Mouse (Mus musculus): ENCODE data around the gene Plcb1. TPM values are rescaled to one million over a fixed set of nuclear protein-coding genes. Genes with fewer than 3 reads are reported as not detected.

The Plcb1 gene
- total RNA-seq, 2 experiments from 2014 or later, result 3.7 to 4.4 TPM

DNA sequence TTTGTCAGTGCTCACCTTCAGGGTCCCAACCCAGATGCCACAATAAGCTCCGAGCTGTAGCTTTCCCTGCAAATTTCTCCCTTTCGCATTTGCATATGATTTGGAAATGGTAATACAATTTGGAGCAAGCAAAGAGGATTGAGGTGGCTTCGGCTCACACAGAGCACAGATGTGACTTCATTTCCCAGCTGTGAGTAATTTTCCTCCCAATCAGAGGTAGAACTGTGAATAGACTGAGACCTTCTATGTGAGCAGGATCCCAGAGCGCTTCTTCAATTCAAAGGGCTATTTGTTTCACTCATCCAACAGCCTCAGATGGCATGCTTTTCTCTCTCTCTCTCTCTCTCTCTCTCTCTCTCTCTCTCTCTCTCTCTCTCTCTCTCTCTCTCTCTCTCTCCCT is 367.4 kb downstream of the Plcb1 start:
- intact Hi-C loops (cut with DNase I), result no loop called here
- DNase-seq (ENCODE audit: low spot score), result no peak

DNA sequence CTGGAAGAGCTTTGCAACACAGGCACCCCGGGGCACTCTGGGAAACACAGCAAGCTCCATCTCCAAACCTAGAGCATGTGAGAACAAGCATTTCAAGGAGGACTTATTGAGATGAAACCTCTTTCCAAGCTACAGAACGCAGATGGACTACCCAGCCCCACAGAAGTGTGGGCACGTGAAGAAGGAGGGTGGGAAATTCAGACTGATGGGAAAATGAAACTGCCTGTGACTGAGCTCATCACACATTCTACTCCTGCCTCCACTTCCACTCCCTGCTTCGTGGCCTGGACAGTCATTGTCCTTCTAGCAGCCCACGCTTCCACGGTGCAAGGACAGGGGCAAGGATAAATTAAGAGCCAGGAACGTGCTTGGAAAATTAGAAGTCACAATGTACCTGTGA is 370.2 kb downstream of the Plcb1 start:
- intact Hi-C loops (cut with DNase I), result no loop called here
- DNase-seq (ENCODE audit: low spot score), result no peak

DNA sequence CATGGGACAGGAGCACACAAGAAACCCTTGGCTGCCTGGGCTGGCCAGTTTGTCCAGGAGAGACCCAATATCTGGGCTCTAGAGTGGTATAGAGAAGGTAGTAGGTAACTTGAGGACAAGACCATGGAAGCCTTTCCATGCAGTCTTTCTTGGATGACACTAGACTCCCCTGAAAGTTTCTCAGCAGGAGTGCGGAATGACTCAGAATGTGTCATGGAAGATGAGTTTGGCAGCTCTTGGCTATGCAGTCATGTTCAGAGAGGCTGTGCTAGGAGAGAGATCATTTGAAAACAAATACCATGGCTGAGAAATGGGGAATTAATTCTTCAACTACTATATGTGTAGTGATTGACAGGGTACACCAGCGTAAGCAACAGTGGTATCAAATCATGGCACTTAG is 372.1 kb downstream of the Plcb1 start:
- intact Hi-C loops (cut with DNase I), result no loop called here
- no peak for DNase-seq (ENCODE audit: low spot score)

DNA sequence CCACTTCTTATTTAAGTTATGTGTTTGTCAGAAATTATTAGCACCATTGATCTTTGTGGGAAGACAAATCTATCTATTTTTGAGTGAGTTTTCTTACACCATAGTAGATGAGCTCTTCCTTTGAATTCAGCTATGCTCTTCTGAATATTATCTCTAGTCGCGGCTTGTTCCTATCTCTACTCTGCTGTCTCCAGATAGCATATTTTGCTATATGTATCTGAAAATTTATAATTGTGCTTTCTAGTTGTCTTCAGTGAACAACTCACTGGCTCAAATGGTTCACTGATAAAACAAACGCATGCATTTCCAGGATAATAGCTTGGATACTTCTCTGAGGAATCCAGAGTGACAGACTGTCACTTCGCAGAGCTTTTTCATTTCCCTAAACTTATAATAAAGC is 375.8 kb downstream of the Plcb1 start:
- no peak for DNase-seq (ENCODE audit: low spot score)
- intact Hi-C loops (cut with DNase I), result no loop called here

DNA sequence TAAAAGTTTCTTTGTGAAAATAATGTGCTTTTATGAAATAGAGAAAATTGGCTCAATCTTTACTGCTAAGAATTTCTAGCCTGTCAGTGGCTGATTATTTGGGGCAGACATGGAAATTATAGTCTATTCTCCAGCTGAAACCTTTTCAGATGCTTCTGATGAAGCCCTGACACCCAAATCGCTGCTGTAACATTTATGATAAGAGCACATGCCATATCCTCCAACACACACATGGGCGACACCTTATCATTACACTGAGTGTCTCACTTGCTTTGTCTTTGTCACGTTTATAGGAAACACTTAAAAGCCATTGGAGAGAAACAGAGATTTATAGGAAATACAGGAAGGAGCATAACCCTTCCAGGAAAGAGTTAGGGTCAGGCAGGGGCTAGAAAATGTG is 379.6 kb downstream of the Plcb1 start:
- no peak for DNase-seq (ENCODE audit: low spot score)
- intact Hi-C loops (cut with DNase I), result no loop called here

DNA sequence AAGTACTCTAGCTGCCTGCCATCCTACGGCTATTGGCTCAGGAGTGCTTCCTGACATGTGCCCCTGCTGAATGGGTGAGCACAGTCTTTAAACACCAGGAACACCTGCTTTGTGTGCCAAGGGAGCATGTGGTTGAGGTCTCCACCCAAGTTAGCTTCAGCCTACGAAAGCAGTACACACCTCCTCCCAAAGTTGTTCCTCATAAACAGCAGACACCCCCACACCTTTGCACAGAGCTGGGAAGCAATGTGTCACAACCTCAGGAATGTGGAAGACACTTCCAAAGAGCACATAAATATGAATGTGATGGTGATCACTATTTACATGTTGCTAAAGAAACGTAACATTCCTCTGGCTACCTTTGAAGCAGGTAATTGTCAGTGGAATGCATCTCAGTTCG is 389.7 kb downstream of the Plcb1 start:
- no peak for DNase-seq (ENCODE audit: low spot score)
- intact Hi-C loops (cut with DNase I), result no loop called here

DNA sequence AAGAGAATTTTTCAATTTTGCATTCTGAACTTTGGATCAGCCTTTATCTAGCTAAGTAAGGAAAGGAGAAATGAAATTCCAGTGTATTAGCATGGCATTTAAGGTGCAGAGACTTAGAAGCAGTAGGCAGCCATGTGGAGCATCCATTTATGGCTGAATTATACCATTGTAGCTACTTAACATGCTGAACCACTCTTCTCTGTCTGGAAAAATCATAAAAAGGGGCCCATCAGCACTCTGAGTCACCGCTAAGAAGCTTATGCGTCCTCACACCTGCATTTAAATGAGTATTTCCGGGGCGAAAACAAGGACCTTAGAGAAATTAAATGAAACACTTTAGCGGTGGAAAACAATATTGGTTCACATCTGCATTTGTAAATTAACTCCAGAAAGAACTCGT is 401.8 kb downstream of the Plcb1 start:
- DNase-seq (ENCODE audit: low spot score), result no peak
- intact Hi-C loops (cut with DNase I), result no loop called here

DNA sequence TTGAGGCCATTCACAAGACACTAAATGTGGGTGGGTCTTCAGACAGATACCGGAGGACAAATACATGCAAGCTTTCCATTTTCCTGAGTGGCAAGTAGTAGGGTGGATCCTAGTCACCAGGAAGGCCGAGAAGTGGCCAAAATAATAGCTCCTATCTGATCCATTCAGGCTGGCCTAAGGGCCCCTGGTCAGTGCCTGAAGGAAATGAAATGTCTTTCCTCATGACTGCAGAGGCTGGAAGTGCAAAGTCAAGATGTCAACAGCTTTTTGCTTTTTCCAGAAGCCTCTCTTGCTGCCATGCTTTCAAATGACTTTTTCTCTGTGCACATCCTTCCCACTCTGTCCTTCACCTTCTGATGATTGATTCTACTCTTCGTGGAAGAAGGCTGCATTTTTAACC is 415.0 kb downstream of the Plcb1 start:
- no peak for DNase-seq (ENCODE audit: low spot score)
- intact Hi-C loops (cut with DNase I), result no loop called here

DNA sequence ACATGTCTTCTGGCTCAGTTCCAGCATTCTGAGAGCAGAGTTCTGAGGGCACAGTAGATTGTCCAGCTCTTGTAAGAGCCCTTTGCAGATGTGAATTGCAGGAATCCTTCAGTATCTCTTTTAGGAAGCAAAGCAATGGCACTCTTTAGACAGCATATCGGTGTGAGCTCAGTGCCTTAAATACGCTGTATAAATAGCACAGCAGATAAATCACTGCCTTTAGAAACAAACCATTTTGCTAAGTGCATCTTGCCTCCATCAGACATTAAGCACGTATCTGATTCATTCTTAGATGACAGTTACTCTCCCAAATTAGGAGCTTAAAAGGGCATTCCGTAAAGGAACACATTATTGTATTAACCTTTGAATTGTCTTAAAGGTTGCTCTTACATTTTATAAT is 416.5 kb downstream of the Plcb1 start:
- intact Hi-C loops (cut with DNase I), result no loop called here
- DNase-seq (ENCODE audit: low spot score), result no peak

DNA sequence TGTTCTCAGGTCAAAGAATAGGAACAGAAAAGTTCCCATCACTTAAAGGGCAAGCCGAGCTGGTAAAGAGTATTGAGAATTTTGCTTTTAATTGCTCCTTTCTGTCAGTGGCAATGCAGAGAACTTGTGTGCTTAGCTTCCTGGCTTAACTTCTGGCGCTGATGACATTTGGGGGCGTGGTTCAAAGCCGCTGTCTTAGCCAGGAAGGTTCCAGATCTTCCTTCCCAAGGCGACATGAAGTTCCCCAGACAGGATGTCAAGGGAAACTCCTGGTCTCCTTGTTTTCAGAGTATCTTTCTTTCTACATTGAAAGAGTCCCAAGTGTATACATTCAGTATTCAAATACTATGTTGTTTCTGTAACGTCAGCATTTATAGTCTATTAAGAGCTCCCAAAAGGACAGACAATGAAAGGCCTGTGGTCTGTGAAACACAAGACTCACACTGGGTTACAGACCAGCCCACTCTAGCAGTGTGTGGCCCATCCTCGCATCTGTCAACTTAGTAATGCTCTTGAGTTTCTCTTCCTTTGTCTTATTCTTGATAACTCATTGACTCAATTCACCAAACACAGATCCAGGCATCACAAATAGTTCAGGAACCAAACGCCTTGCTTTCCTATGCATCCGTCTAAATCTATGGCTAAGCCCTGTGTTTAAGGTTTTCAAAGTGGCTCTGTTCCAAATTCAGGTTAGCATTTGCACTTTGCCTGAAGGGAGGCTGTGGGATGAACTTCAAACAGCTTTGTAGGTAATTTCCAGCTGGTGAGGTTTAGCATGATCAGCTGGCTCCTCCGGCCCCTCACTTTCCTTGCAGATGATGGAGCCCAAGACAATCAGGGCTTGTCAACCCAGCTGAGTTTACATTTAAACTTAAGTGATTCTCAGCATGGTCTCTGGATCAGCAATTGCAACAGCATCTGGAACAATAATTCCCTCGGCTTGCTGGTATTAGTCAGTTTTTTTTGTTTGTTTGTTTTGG is 418.6 kb downstream of the Plcb1 start:
- intact Hi-C loops (cut with DNase I), result no loop called here
- DNase-seq (ENCODE audit: low spot score), result no peak

DNA sequence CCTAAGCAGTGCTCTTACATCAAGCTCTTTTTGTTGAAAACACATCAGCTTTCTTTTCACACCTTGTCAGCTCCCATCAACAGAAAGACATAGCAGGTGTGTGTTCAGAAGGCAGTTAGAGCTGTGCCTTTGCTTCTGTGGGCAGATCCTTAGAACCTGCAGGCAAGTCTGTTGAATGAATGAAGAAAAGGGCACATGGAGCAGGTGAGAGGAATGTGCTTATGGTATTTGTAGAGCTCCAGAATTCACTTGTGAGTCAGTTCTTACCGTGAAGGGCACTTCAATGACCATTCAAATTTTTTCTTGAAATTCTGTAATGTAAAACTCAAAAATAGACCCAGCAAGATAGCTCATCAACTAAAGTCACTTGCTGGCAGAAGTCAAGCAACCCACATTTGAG is 423.0 kb downstream of the Plcb1 start:
- DNase-seq (ENCODE audit: low spot score), result no peak
- intact Hi-C loops (cut with DNase I), result no loop called here

DNA sequence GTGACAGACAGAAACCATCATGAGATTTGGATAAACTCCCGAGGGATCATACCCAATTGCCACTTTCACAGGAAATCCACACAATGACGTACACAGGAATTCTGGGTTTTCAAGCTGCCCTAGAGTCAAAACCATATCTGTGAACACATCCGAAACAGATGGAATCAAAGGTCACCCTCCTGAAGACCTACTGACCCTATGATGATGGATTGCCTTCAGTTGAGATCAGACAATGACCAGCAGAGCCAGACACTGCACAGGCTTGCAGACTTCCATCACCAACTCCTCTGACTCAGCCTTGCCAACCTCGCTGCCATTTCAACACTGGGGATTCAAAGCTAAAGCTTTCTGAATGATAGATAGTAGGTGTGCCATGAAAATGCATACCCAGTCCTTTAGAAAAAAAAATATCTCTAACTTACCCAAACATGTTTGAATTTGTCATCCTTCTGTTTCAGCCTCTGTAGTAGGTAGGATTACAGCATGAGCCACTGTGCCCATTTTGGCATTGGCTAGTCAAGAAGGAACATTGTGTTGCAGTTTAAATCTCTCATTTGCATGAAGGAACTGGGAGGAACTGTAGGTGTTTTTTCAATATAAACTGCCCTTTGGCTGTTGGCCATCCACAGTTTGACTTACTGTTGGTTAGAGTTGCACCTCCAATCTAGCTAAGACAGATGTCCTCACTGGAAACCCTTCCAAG is 429.0 kb downstream of the Plcb1 start:
- DNase-seq (ENCODE audit: low spot score), result no peak
- intact Hi-C loops (cut with DNase I), result no loop called here

DNA sequence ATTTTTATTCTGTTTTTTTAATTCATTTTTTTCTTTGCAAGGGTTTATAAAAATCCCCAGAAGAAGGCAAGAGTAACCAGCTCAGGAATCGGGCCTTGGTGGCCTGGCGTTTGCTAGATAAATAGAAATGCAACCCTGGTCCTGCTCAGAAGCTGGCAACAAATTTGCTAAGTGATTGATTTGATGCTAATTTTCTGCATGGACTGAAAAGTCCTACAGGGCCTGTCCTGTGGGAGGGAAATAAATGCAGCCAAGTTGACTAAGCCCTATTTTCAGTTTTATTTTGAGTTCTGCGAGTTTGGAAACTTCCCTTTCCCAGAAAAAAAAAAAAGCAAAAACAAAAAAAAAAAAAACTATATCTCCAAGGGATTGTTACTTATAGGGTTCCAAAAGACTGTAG is 433.5 kb downstream of the Plcb1 start:
- intact Hi-C loops (cut with DNase I), result no loop called here
- no peak for DNase-seq (ENCODE audit: low spot score)

DNA sequence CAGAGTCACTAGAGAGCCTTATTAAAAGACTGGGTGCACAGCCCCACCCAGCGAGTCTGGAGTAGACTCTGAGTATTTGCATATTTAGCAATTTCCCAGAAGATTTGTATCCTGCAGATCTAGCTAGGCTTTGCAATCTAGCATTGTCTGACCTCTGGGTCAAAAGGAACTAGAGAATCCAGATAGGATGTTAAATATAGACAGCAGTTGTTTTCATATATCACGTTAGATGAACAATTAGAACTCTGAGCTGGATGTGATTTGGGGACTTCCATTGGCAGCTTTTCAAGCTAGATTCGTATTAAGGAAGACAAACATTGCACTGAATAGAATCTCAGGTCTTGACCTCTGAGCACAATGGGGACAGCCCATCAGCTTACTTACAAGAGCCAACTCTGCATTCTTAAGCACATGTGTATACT is 439.7 kb downstream of the Plcb1 start:
- peak; percentile 8 for DNase-seq (ENCODE audit: low spot score)
- intact Hi-C loops (cut with DNase I), result loop anchor here (5.0 to 10.0 kb wide), 2 partner anchors 37 to 441 kb away; partner anchors contain the start of gene Plcb1

DNA sequence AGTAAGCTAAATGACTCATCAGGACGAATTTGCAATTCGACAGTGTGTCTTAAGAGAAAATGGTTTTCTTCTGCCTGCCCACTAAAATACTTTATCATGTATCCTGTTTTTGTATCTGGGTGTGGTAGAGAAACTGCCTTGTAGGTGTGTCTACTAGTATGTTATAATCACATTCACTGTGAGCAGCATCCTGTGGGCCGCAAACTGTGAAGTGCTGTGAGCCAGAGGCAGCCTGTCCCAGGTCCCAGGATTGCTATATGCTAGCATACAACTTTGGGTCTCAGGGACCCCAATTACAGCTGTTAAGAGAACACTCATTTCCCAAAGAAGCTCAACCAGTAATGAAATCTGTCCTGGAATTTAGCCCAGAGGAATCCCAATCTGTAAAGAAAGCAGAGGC is 444.4 kb downstream of the Plcb1 start:
- DNase-seq (ENCODE audit: low spot score), result no peak
- intact Hi-C loops (cut with DNase I), result no loop called here

DNA sequence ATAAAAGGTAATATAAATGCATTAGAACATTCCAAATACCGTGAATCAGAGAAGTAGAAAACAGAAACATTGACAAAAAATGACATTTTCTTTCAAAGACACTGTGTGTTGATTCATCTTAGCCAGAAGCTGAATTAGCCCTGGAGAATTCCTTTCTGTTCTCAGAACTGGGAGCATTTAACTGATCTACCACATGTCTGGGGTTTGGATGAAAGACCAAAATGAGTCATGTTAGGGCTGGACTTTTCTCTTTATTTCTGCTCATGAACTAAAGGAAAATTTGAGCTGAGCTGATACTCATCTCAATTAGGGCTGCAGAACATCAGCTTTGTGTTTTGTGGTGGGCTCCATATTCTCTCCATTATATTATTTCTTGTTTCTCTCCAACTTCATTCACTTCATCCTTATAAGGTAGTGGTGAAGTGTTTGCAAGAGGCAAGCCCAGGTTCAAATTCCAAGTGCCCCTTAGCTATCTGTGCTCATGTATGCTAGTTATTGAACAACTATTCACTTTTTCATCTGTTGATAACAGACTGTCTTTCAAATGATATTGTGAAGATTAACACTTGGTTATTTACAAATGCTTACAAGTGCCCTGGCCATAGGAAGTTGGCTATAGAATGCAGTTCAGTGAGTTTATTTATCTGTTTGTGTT is 456.9 kb downstream of the Plcb1 start:
- intact Hi-C loops (cut with DNase I), result no loop called here
- no peak for DNase-seq (ENCODE audit: low spot score)

DNA sequence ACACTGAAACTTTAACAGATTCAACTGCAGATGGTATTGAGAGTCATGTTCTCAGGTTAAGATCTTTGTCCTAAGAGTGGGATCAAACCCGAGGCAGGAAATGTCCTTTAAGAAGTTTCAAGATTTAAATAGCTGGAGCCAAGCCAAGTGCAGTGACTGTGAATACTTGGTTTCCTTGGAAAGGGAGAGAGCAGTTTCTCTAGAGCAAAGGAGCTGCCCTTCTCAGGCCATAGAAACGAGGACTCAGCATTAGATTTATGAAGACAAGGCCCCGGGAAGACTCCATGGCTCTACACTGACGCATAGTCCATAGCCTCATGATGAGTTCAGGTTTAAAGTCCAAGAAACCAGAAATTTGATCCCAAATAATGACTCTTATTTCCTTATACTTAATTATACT is 457.9 kb downstream of the Plcb1 start:
- intact Hi-C loops (cut with DNase I), result no loop called here
- no peak for DNase-seq (ENCODE audit: low spot score)

DNA sequence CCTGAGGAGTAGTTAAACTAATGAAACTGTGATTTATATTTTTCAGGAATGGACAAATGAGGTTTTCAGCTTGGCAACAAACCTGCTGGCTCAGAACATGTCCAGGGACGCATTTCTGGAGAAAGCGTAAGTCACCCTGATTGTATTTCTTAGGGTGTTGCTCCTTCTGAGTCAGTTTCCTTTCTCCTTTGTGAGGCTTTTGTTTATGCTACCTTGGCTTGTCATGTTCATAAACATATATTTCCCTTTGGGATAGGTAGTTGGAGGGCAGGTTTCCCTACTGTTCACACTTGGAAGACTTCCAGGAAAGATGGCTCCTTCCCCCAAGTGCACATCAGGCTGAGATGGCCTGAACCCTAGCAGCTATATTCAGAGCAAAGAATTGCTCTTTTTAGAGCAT is 464.1 kb downstream of the Plcb1 start:
- DNase-seq (ENCODE audit: low spot score), result no peak
- intact Hi-C loops (cut with DNase I), result no loop called here

DNA sequence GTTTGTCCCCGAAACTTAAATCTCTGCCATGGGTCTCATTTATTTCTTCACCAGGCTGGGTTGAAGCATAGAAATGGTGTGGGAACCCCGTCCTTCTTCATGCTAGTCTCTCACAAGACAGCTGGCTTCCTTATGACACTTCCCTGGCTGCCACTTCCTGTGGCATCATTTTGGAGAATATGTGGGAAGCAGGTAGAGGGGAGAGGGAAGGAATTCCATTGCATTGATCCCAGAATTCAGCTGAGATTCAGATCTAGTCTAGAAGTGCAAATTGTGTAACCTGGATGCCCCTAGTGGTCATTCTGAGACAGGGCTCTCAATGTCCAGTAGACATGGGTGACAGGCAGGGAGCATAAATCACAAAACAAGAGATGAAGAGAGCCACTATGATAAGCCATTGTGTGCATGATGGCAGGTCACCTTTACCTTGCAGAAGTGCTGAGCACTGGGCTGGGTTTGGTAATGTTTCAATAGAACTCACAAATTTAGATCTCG is 466.0 kb downstream of the Plcb1 start:
- no peak for DNase-seq (ENCODE audit: low spot score)
- intact Hi-C loops (cut with DNase I), result loop anchor here (1.0 kb wide), 1 partner anchor 19 kb away; no protein-coding TSS in a partner anchor

DNA sequence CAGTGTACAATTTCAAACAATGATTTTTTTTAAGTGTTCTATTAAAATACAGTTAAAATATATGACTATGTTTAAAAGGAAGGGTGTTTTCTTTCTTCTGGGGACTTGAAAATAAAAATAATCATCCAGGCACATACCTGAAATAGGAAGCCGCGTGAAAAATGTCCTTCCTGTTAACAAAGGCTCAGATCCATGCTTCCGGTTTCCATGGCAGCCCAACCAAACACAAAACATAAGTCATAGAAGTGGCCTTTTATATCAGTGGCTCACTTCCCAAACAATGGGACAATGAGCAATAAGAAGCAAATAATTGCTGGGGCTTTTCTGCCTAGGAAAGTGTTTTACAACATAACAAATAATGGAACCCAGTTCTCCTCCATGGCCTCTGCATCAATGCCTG is 473.3 kb downstream of the Plcb1 start:
- intact Hi-C loops (cut with DNase I), result no loop called here
- DNase-seq (ENCODE audit: low spot score), result peak; percentile 26
